Mouse (Mus musculus) kidney, embryonic 16.5 days (tissue): ENCODE results near the gene Dram1. TPM values are rescaled to one million over a fixed set of nuclear protein-coding genes. Genes with fewer than 3 reads are reported as not detected.

Source experiments
- ATAC-seq: fragments of 200-750 bp; cut with Nextera tagmentation; 2 replicates; pipeline ENCODE4 v1.8.0; 2017; ENCODE audit warnings: moderate TSS enrichment; ENCODE audit not compliant: low FRiP score, low TSS enrichment
- H3K27ac ChIP-seq: fragments of 300-500 bp; sonication (generic); 2 replicates; pipeline ENCODE4 v1.5.1; 2014; ENCODE audit warnings: low read length
- H3K27me3 ChIP-seq: fragments of 300-500 bp; sonication (generic); 2 replicates; pipeline ENCODE4 v1.6.1; 2014; ENCODE audit warnings: low read length, control low read depth, mixed read lengths; ENCODE audit not compliant: insufficient read depth
- H3K36me3 ChIP-seq: fragments of 300-500 bp; sonication (generic); 2 replicates; pipeline ENCODE4 v1.6.1; 2014; ENCODE audit warnings: low read length, control low read depth, mixed read lengths; ENCODE audit not compliant: insufficient read depth
- H3K4me1 ChIP-seq: fragments of 300-500 bp; sonication (generic); 2 replicates; pipeline ENCODE4 v1.6.1; 2014; ENCODE audit warnings: low read length, control low read depth, mixed read lengths; ENCODE audit not compliant: insufficient read depth
- H3K4me2 ChIP-seq: fragments of 300-500 bp; sonication (generic); replicated peaks from 2 replicates; pipeline ENCODE4 v1.6.1; 2014; ENCODE audit warnings: low read depth, low read length
- H3K4me3 ChIP-seq: fragments of 300-500 bp; sonication (generic); 2 replicates; pipeline ENCODE4 v1.5.1; 2014; ENCODE audit warnings: mild to moderate bottlenecking, low read length
- H3K9ac ChIP-seq: fragments of 300-500 bp; sonication (generic); replicated peaks from 2 replicates; pipeline ENCODE4 v1.6.1; 2014; ENCODE audit warnings: low read length
- H3K9me3 ChIP-seq: fragments of 300-500 bp; sonication (generic); 2 replicates; pipeline ENCODE4 v1.6.1; 2016; ENCODE audit warnings: low read length, control low read depth
- WGBS: fragments of 180-500 bp; shearing (Covaris S2); extraction: QIAGEN DNeasy Blood & Tissue Kit; methylation state at CpG from one replicate; pipeline ENCODE4 v1.1.7; 2014; 5-methylcytosine and 5-hydroxymethylcytosine counted together
- polyA plus RNA-seq: library from polyadenylated mRNA; unstranded; fragments of >200 nt; fragmentation: Nextera tagmentation; extraction: Ambion mirVana; gene quantifications from 2 replicates; pipeline ENCODE4 v1.2.1, GENCODE M21; 2015

Dram1 gene
- polyA plus RNA-seq, 1 experiment from 2014 or later: 5.3 TPM

DNA sequence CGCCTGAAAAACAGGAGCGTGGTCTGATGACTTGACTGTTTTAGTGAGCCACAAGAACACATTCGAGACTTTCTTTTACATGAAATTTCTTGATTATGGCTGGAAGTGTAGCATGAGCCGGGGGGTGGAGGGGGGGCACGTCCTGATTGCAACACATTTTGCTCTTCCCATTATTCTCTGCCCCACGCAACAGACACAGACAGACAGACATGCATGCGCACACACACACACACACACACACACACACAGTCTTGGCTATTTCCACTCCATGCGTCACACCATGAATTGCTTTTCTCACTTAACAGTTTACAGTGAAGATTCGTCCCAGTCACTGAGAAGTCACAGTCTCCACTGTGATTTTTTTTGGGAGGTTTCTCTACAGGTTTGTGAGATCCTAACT lies 38.2 kb downstream of the Dram1 start:
- Histone ChIP-seq H3K27me3 (no peaks in the 10 kb centered on the region), H3K9ac (no peak overlapping the region), H3K4me3 (no peak overlapping the region), H3K36me3 (no peaks in the 10 kb centered on the region), H3K4me1 (no peaks in the 10 kb centered on the region), H3K9me3 (0 out of 2 replicates have a peak, but pooled peaks cover 2% of the 10 kb centered on the region), H3K4me2 (no peak overlapping the region), H3K27ac (no peak overlapping the region)
- ATAC-seq: no peak
- WGBS: 92% methylated on average over 9 of the region's 9 CpGs

- H3K27me3 ChIP-seq: no peaks in the 10 kb centered on the region
- no peak overlapping the region for H3K27ac ChIP-seq
- no peak overlapping the region for H3K9ac ChIP-seq
- H3K4me1 ChIP-seq: no peaks in the 10 kb centered on the region
- H3K36me3 ChIP-seq: no peaks in the 10 kb centered on the region
- WGBS: 19% methylated on average over 5 of the region's 5 CpGs
- H3K4me3 ChIP-seq: no peak overlapping the region
- 0 out of 2 replicates have a peak, but pooled peaks cover 1% of the 10 kb centered on the region for H3K9me3 ChIP-seq
- H3K4me2 ChIP-seq: no peak overlapping the region
- no peak for ATAC-seq
These were observed 48.2 kb downstream of the Dram1 start for GRCm38 (mm10) chr10:88330695-88331094.

DNA sequence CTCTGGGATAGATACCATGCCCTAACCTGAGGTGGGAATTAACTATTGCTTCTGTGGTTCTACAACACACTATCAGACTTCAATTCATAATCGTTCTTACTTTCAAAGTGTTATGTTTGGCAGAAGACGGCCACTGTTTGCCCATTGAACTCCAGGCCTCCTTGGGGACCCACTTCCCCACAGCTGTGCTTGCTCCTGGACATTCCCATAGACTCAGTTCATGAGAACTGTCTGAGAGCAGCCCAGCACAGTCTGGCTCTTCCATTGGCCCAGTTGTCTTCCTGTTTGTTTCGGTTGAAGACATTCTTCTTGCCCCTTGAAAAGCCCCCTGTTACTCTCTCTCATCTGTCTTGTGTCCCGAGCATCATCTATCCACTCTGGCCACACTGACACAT lies 50.8 kb downstream of the Dram1 start:
- no peaks in the 10 kb centered on the region for H3K9me3 ChIP-seq
- ATAC-seq: no peak

GRCm38 (mm10) chr10:88327160-88328055 lies 51.5 kb downstream of the Dram1 start:
- Histone ChIP-seq H3K27me3 (no peaks in the 10 kb centered on the region), H3K4me2 (0 out of 2 replicates have a peak overlapping the region, but pooled peaks have one; percentile 32), H3K4me3 (no peak overlapping the region), H3K36me3 (no peaks in the 10 kb centered on the region), H3K9me3 (no peaks in the 10 kb centered on the region), H3K9ac (no peak overlapping the region), H3K27ac (no peak overlapping the region), H3K4me1 (no peaks in the 10 kb centered on the region)
- 49% methylated on average over 11 of the region's 11 CpGs for WGBS
- peak; percentile 61; the same call in 1 of the 2 replicates for ATAC-seq

More for the DNA sequence above, 50.8 kb downstream of the Dram1 start:
- WGBS: 62% methylated on average over 4 of the region's 4 CpGs
- no peak overlapping the region for H3K27ac ChIP-seq
- no peak overlapping the region for H3K4me3 ChIP-seq
- no peaks in the 10 kb centered on the region for H3K36me3 ChIP-seq
- no peaks in the 10 kb centered on the region for H3K4me1 ChIP-seq
- H3K9ac ChIP-seq: no peak overlapping the region
- no peaks in the 10 kb centered on the region for H3K27me3 ChIP-seq
- H3K4me2 ChIP-seq: no peak overlapping the region

GRCm38 (mm10) chr10:88321739-88322138 lies 57.1 kb downstream of the Dram1 start:
- Histone ChIP-seq H3K36me3 (no peaks in the 10 kb centered on the region), H3K4me3 (no peak overlapping the region), H3K9ac (no peak overlapping the region), H3K4me1 (no peaks in the 10 kb centered on the region), H3K4me2 (no peak overlapping the region), H3K27ac (no peak overlapping the region), H3K9me3 (no peaks in the 10 kb centered on the region), H3K27me3 (no peaks in the 10 kb centered on the region)
- WGBS: 86% methylated on average over 5 of the region's 5 CpGs
- ATAC-seq: no peak

DNA sequence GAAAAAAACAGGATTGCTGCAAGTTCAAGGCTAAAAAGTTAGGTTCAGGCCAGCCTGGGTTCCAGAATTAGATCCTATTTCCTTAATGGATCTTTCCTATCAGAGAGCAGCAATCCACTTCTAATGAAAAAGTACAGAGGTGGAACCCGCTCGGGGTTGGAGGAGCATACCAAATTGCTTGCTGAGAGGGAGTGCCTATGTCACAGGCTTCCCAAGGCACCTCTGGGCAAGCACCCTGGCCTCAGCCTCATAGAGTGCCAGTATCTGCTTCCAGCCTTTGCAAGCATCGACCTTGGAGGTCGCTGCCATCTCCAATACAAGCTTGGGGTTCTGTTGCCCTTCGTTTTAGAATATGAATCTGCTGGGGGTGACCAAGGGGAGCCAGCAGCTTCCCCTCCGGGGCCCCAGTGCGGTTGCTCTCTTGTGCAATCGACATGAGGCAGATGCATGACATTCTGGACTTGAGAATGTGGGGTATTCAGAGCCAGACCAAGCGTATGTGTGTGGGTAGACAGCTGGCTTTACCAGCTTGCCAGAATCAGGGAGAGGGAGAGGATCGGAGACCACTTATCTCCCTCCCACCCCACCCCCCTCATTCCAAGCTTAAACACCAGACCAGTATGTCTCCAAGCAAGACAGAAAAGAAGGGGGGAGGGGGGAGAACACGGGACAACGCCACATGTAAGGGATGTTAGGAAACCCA lies 58.0 kb downstream of the Dram1 start:
- 77% methylated on average over 12 of the region's 12 CpGs for WGBS
- Histone ChIP-seq H3K9ac (no peak overlapping the region), H3K4me3 (no peak overlapping the region), H3K9me3 (no peaks in the 10 kb centered on the region), H3K27ac (no peak overlapping the region), H3K4me1 (no peaks in the 10 kb centered on the region), H3K27me3 (no peaks in the 10 kb centered on the region), H3K4me2 (no peak overlapping the region), H3K36me3 (no peaks in the 10 kb centered on the region)
- ATAC-seq: no peak

DNA sequence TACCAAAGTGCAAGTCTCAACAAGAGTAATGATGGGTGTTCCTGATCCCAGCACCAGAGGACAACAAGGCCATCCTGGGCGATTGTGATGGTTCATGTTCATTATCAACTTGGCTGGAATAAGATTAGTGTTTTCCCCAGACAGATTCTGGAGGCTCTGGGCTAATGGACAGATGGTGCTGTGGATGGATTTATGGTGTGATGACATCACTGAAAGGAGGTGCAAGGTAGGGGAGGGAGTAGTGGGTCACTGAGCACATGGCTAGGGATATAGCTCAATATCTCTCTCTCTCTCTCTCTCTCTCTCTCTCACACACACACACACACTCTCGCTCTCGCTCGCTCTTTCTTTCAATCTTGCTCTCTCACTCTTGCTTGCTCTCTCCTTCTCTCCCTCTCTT lies 60.7 kb downstream of the Dram1 start:
- Histone ChIP-seq H3K27ac (no peak overlapping the region), H3K27me3 (no peaks in the 10 kb centered on the region), H3K4me1 (no peaks in the 10 kb centered on the region), H3K9ac (no peak overlapping the region), H3K4me2 (no peak overlapping the region), H3K4me3 (no peak overlapping the region), H3K36me3 (no peaks in the 10 kb centered on the region), H3K9me3 (no peaks in the 10 kb centered on the region)
- no peak for ATAC-seq
- 88% methylated on average over 4 of the region's 4 CpGs for WGBS

DNA sequence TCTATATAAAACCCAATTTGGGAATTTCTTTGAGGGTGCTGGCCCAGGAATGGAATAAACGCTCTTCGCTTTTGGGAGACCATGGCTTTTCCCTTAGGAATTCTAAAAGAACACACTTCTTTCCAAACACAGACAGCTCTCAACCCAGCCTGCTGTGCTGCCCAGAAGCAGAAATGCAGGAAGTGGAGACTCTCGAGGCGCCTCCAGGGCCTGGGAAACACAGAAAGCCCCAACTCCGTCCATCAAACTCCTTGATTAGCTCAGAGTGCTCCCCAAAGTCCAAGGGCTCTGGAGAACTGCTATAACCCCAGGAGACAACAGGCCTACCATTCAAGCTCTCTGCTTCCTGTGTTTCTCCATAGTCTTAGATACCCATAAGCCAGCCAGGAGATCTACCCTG lies 61.7 kb downstream of the Dram1 start:
- Histone ChIP-seq H3K4me3 (no peak overlapping the region), H3K9ac (no peak overlapping the region), H3K9me3 (no peaks in the 10 kb centered on the region), H3K27ac (no peak overlapping the region), H3K36me3 (no peaks in the 10 kb centered on the region), H3K4me2 (no peak overlapping the region), H3K4me1 (no peaks in the 10 kb centered on the region), H3K27me3 (no peaks in the 10 kb centered on the region)
- ATAC-seq: no peak
- WGBS: 87% methylated on average over 5 of the region's 5 CpGs

- Histone ChIP-seq H3K4me2 (no peak overlapping the region), H3K27me3 (no peaks in the 10 kb centered on the region), H3K9ac (no peak overlapping the region), H3K4me3 (no peak overlapping the region), H3K4me1 (no peaks in the 10 kb centered on the region), H3K9me3 (no peaks in the 10 kb centered on the region), H3K27ac (no peak overlapping the region), H3K36me3 (no peaks in the 10 kb centered on the region)
- WGBS: 80% methylated on average over 5 of the region's 5 CpGs
- no peak for ATAC-seq
These were observed 64.0 kb downstream of the Dram1 start for GRCm38 (mm10) chr10:88314841-88315240.

GRCm38 (mm10) chr10:88309851-88310250 lies 69.0 kb downstream of the Dram1 start:
- Histone ChIP-seq H3K27ac (no peak overlapping the region), H3K9me3 (no peaks in the 10 kb centered on the region), H3K27me3 (no peaks in the 10 kb centered on the region), H3K4me1 (no peaks in the 10 kb centered on the region), H3K9ac (no peak overlapping the region), H3K36me3 (no peaks in the 10 kb centered on the region), H3K4me3 (no peak overlapping the region), H3K4me2 (no peak overlapping the region)
- ATAC-seq: no peak
- 61% methylated on average over 10 of the region's 10 CpGs for WGBS
